Mouse (Mus musculus): ENCODE data around the gene Olfr1377. TPM values are rescaled to one million over a fixed set of nuclear protein-coding genes. Genes with fewer than 3 reads are reported as not detected.

Olfr1377 gene
- total RNA-seq (2023): not detected in 4 replicates

DNA sequence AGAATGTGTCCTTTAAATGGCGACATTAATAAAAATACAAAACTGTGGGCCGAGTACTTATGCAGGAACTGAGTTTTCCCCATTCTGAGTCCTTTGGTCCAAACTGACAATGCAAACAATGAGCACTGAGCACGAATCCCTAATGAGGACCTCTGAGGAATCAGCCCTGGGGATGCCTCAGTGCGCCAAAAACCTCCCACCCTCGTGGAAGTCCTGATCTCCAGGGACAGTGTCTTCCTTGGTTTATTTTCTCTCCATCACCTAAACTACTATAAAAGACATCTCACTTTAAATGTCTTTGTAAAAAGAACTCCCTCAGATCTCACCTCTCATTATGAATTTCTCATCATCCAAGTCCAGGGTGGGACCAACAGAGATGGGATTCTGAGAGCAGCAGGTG, at the start of gene Olfr1377:
Gene Olfr1377, plus strand, starts transcription at position 301 of the 400 bp plus-strand sequence.

DNA sequence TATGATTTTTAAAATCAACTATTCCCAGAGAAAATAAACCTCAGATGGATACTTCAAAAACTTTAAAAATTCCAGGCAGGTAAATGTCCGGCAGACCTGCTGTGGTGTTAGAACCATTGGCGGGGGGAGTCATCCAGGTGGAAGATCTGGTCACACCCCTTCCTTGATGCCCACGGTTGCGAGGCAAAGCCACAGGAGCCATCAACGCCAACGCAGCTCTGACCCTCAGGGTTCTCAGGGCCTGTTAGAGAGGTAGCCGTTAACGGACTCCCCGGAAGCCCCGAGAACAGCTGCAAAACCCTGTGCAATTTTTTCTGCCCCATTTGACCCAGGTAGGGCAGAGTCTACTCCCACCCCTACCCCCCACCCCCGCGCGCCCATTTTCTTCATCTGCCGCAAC, 38.3 kb upstream of the Olfr1377 start, which contains the start of gene 4933414I15Rik:
Gene 4933414I15Rik, minus strand, starts transcription at position 260 of the 400 bp plus-strand sequence.

DNA sequence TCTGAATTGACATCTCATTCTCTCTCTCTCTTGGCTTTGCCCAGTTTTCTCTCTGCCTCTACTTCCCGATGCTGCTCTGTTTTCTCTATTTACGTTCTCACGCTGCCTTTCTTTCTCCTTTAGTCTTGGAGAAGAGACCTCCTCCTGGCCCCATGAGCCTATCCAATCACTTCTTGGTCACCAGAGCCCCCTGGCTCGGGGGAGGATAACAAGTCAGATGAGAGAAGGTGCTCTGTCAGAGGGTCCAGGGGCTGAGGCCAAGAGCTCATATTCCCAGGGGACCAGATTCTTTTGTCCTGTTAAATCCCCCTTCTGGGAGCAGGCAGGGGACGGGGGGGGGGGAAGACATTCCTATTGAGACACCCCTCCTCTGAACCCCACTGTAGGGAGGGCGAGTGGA, 28.1 kb upstream of the Olfr1377 start, which contains the start of gene Prop1:
Gene Prop1, minus strand, starts transcription at position 101 of the 400 bp plus-strand sequence.

DNA sequence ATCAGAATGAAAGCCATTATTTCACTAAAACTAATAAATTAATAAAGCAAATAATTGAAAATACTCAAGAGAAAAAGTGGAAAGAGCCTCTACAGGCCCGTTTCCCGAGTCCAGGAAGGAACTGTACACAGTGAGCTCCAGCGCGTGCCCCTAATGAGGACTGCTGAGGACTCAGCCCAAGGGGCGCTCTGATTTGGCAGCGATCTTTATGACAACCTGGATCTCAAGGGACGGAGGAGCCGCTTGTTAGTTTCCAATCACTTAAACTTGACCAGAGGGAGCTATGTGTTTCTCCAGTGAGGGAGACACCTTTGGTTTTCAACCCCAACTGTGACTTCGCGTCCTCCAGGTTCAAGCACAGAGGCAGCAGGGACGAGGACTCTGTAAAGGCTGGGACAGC, 15.5 kb upstream of the Olfr1377 start, which contains the start of gene Olfr1378:
Gene Olfr1378, plus strand, starts transcription at position 301 of the 400 bp plus-strand sequence.

DNA sequence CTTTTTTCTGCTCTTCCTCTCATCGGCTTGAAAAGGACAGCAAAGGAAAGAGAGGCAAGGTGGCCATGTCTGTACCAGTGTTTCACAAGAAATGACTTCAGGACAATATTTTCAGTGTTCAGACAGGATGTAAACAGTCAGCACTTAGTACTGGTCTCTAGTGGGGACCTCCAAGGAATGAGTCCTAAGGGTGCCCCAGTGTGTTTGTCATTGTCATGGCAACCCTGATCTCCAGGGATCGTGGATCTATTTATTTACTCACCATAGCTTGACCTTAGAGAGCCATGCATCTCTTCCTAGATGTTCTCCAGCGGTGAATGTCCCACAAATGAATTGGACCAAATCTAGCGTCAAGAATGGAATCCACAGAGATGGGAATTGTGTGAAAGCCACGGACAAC, 21.5 kb downstream of the Olfr1377 start, which contains the start of gene Olfr51:
Gene Olfr51, plus strand, starts transcription at position 301 of the 400 bp plus-strand sequence.

DNA sequence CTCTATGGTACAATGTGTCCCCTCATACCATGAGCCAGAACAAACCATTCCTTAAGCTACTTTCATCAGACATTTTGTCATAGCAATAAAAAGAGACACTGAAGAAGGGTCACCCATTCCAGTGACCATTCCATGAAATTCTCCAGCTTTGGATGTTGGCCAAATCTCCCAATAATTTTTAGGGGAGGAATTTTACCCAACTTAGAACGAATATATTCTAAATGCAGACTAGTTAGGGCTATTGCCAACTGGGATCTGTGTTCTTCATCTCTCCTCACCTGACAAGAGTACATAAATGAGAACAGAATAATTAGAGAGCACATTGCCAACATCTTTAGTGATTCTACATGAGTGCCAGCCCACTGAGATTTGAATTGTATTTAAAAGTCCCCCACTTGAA, 32.2 kb downstream of the Olfr1377 start, which contains the start of gene Olfr54:
Gene Olfr54, plus strand, starts transcription at position 301 of the 400 bp plus-strand sequence.

Other genes starting within 250 kb of the Olfr1377 start
- 4.7 to 8.7 TPM (median 7.0 TPM) in 4 replicates for gene Zfp354c, start 154.2 kb upstream of the Olfr1377 start, total RNA-seq (2023)
- not detected in 4 replicates for gene Zfp879, start 140.4 kb upstream of the Olfr1377 start, total RNA-seq (2023)
- gene Grm6, start 131.3 kb upstream of the Olfr1377 start, total RNA-seq (2023): 29.7 to 33.0 TPM (median 31.8 TPM) in 4 replicates
- 0.30 to 0.53 TPM (median 0.44 TPM) in 4 replicates for gene Zfp454, start 94.3 kb upstream of the Olfr1377 start, total RNA-seq (2023)
- gene Zfp2, start 65.8 kb upstream of the Olfr1377 start, total RNA-seq (2023): 2.1 to 3.1 TPM (median 2.9 TPM) in 4 replicates
- gene Zfp354b, start 50.3 kb upstream of the Olfr1377 start, total RNA-seq (2023): 0.32 to 0.63 TPM (median 0.43 TPM) in 3 of 4 replicates, not detected in the other
- gene 4933414I15Rik, start 38.2 kb upstream of the Olfr1377 start, total RNA-seq (2023): not detected in 4 replicates
- not detected in 4 replicates for gene Prop1, start 28.2 kb upstream of the Olfr1377 start, total RNA-seq (2023)
- gene Olfr1378, start 15.4 kb upstream of the Olfr1377 start, total RNA-seq (2023): not detected in 4 replicates
- not detected in 4 replicates for gene Olfr51, start 21.6 kb downstream of the Olfr1377 start, total RNA-seq (2023)
- gene Olfr54, start 32.3 kb downstream of the Olfr1377 start, total RNA-seq (2023): not detected in 4 replicates
- gene Olfr1375, start 66.1 kb downstream of the Olfr1377 start, total RNA-seq (2023): not detected in 4 replicates
- not detected in 4 replicates for gene Zfp354a, start 77.3 kb downstream of the Olfr1377 start, total RNA-seq (2023)
- not detected in 4 replicates for gene Gm12569, start 238.5 kb downstream of the Olfr1377 start, total RNA-seq (2023)

Measured in B cell, adult 62 days (primary cell).